Mouse (Mus musculus): ENCODE results near the gene Agr2. TPM values are rescaled to one million over a fixed set of nuclear protein-coding genes. Genes with fewer than 3 reads are reported as not detected.

The Agr2 gene
- polyA plus RNA-seq, 1 experiment from 2014 or later = not detected

- Histone ChIP-seq H3K27me3 (no peaks in the 10 kb centered on the region), H3K4me3 (no peak overlapping the region)
- 94% methylated on average over 2 of the region's 2 CpGs for WGBS
These were observed 52.0 kb downstream of the Agr2 start for GRCm38 (mm10) chr12:36044691-36045090.

GRCm38 (mm10) chr12:36046196-36046595 is 53.5 kb downstream of the Agr2 start:
- Histone ChIP-seq H3K27ac (no peak overlapping the region), H3K27me3 (no peaks in the 10 kb centered on the region), H3K36me3 (no peaks in the 10 kb centered on the region), H3K9me3 (no peaks in the 10 kb centered on the region), H3K4me2 (no peak overlapping the region), H3K9ac (no peak overlapping the region), H3K4me1 (replicated peaks) (peaks cover 1% of the 10 kb centered on the region; the same call in 1 of the 2 replicates), H3K4me3 (no peak overlapping the region)
- WGBS = 63% methylated on average over 5 of the region's 5 CpGs
- no peak for ATAC-seq (ENCODE audit: low FRiP score)

More at GRCm38 (mm10) chr12:36044691-36045090, 52.0 kb downstream of the Agr2 start:
- Histone ChIP-seq H3K9me3 (no peaks in the 10 kb centered on the region), H3K4me2 (no peak overlapping the region), H3K27ac (no peak overlapping the region), H3K36me3 (no peaks in the 10 kb centered on the region), H3K4me1 (replicated peaks) (peaks cover 14% of the 10 kb centered on the region), H3K9ac (no peak overlapping the region)
- ATAC-seq (ENCODE audit: low FRiP score) = no peak

DNA sequence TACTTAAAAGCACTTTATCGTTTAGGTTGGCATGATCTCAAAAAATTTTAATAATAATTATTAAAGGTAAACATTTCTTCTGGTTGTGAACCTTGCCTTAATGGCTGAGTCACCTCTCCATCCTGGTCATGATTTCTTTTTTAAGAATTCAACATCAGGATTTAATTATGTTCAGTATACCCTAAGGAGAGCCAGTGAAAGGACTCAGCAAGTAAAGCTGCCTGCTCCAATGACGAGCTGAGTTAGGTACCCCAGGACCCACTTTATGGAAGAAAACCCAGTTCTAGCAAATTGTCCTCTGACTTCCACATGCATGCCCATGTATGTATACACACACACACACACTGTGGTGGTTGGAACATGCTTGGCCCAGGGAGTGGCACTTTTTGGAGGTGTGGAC is 54.9 kb downstream of the Agr2 start:
- ATAC-seq (ENCODE audit: low FRiP score) = no peak
- H3K27me3 ChIP-seq = no peaks in the 10 kb centered on the region
- no peak overlapping the region for H3K9ac ChIP-seq
- H3K9me3 ChIP-seq = no peaks in the 10 kb centered on the region
- H3K27ac ChIP-seq = no peak overlapping the region
- no peaks in the 10 kb centered on the region for H3K36me3 ChIP-seq
- no peaks in the 10 kb centered on the region; the same call in 1 of the 2 replicates for H3K4me1 ChIP-seq (replicated peaks)
- WGBS = 77% methylated on average over 2 of the region's 2 CpGs
- no peak overlapping the region for H3K4me3 ChIP-seq
- H3K4me2 ChIP-seq = no peak overlapping the region

GRCm38 (mm10) chr12:36050276-36050675 is 57.6 kb downstream of the Agr2 start:
- Histone ChIP-seq H3K36me3 (no peaks in the 10 kb centered on the region), H3K4me3 (no peak overlapping the region), H3K4me1 (replicated peaks) (no peaks in the 10 kb centered on the region), H3K9me3 (no peaks in the 10 kb centered on the region), H3K9ac (no peak overlapping the region), H3K27me3 (no peaks in the 10 kb centered on the region), H3K27ac (no peak overlapping the region), H3K4me2 (no peak overlapping the region)
- no peak for ATAC-seq (ENCODE audit: low FRiP score)
- 82% methylated on average over 1 of the region's 1 CpGs for WGBS

Other genes with a start within 250 kb of the Agr2 start
- not detected in 2 replicates for gene Agr3, start 67.3 kb upstream of the Agr2 start, polyA plus RNA-seq (2015; fragmentation: Nextera tagmentation; extraction: Ambion mirVana)
- 408 and 421 TPM in 2 replicates for gene Tspan13, start 49.6 kb downstream of the Agr2 start, polyA plus RNA-seq (2015; fragmentation: Nextera tagmentation; extraction: Ambion mirVana)
- gene Ankmy2, start 164.2 kb downstream of the Agr2 start, polyA plus RNA-seq (2015; fragmentation: Nextera tagmentation; extraction: Ambion mirVana) = 60.3 and 63.8 TPM in 2 replicates
- gene Bzw2, start 165.2 kb downstream of the Agr2 start, polyA plus RNA-seq (2015; fragmentation: Nextera tagmentation; extraction: Ambion mirVana) = 425 and 457 TPM in 2 replicates